Mouse (Mus musculus) stomach, embryonic 14.5 days (tissue): ENCODE measurements around the gene Eif4h. TPM values are rescaled to one million over a fixed set of nuclear protein-coding genes. Genes with fewer than 3 reads are reported as not detected.

Experiments
- ATAC-seq: fragments of 200-750 bp; cut with Nextera tagmentation; 2 replicates; pipeline ENCODE4 v1.8.0; 2017; ENCODE audit warnings: low read depth, moderate TSS enrichment; ENCODE audit not compliant: insufficient number of reproducible peaks, insufficient read depth, low FRiP score
- H3K27ac ChIP-seq: fragments of 300-500 bp; sonication (generic); 2 replicates; pipeline ENCODE4 v1.5.1; 2014; ENCODE audit warnings: mild to moderate bottlenecking, low read length, moderate library complexity, mixed read lengths
- H3K27me3 ChIP-seq: fragments of 300-500 bp; sonication (generic); 2 replicates; pipeline ENCODE4 v1.6.1; 2014; ENCODE audit warnings: low read length, control low read depth, mixed read lengths; ENCODE audit not compliant: control insufficient read depth, insufficient read depth
- H3K36me3 ChIP-seq: fragments of 300-500 bp; sonication (generic); 2 replicates; pipeline ENCODE4 v1.6.1; 2014; ENCODE audit warnings: mild to moderate bottlenecking, control low read depth, low read length, moderate library complexity, mixed read lengths; ENCODE audit not compliant: control insufficient read depth, insufficient read depth
- H3K4me1 ChIP-seq: fragments of 300-500 bp; sonication (generic); 2 replicates; pipeline ENCODE4 v1.6.1; 2014; ENCODE audit warnings: low read length, control low read depth, mixed read lengths; ENCODE audit not compliant: control insufficient read depth, insufficient read depth
- H3K4me2 ChIP-seq: fragments of 300-500 bp; sonication (generic); replicated peaks from 2 replicates; pipeline ENCODE4 v1.6.1; 2014; ENCODE audit warnings: low read depth, low read length, control low read depth
- H3K4me3 ChIP-seq: fragments of 300-500 bp; sonication (generic); 2 replicates; pipeline ENCODE4 v1.5.1; 2014; ENCODE audit warnings: low read depth, low read length, control low read depth
- H3K9ac ChIP-seq: fragments of 300-500 bp; sonication (generic); replicated peaks from 2 replicates; pipeline ENCODE4 v1.6.1; 2014; ENCODE audit warnings: low read depth, mild to moderate bottlenecking, control low read depth, low read length, moderate library complexity, mixed read lengths
- H3K9me3 ChIP-seq: fragments of 300-500 bp; sonication (generic); 2 replicates; pipeline ENCODE4 v1.6.1; 2016; ENCODE audit warnings: low read depth, low read length, control low read depth; ENCODE audit not compliant: control insufficient read depth
- WGBS: fragments of 180-500 bp; shearing (Covaris S2); extraction: QIAGEN DNeasy Blood & Tissue Kit; methylation state at CpG from one replicate; pipeline ENCODE4 v1.1.7; 2014; 5-methylcytosine and 5-hydroxymethylcytosine counted together
- polyA plus RNA-seq: library from polyadenylated mRNA; unstranded; fragments of >200 nt; fragmentation: Nextera tagmentation; extraction: Ambion mirVana; gene quantifications from 2 replicates; pipeline ENCODE4 v1.2.1, GENCODE M21; 2014

Gene Eif4h
- 442 and 457 TPM in 2 replicates for polyA plus RNA-seq

GRCm38 (mm10) chr5:134639269-134639682 lies at the start of gene Eif4h:
TSS of gene Eif4h (minus strand) at chr5:134639490.
- peak within 1 kb of the TSS; percentile 100 for H3K9ac ChIP-seq

GRCm38 (mm10) chr5:134688718-134689284 lies 49.5 kb upstream of the Eif4h start:
- Histone ChIP-seq H3K27ac (0 out of 2 replicates have a peak overlapping the region, but pooled peaks have one; percentile 61), H3K27me3 (no peaks in the 10 kb centered on the region), H3K9me3 (no peaks in the 10 kb centered on the region), H3K4me3 (peak overlapping the region; percentile 77), H3K9ac (no peak overlapping the region), H3K4me1 (peaks cover 7% of the 10 kb centered on the region; the same call in 1 of the 2 replicates), H3K36me3 (peaks cover 5% of the 10 kb centered on the region; the same call in 1 of the 2 replicates), H3K4me2 (peak overlapping the region; percentile 45)
- WGBS = 0% methylated on average over 38 of the region's 38 CpGs
- ATAC-seq = peak; percentile 97

More at GRCm38 (mm10) chr5:134639269-134639682, at the start of gene Eif4h:
- Histone ChIP-seq H3K27ac (peak within 1 kb of the TSS; percentile 95), H3K4me3 (peak within 1 kb of the TSS; percentile 100), H3K36me3 (peaks cover 18% of the 10 kb centered on the region), H3K4me1 (peaks cover 7% of the 10 kb centered on the region; the same call in 1 of the 2 replicates), H3K9me3 (no peaks in the 10 kb centered on the region), H3K4me2 (peak within 1 kb of the TSS; percentile 76), H3K27me3 (no peaks in the 10 kb centered on the region)
- WGBS = under 1% methylated on average over 50 of the region's 52 CpGs
- peak; percentile 94 for ATAC-seq

GRCm38 (mm10) chr5:134688086-134688717 lies 48.9 kb upstream of the Eif4h start, which contains the start of gene Limk1:
TSS of gene Limk1 (minus strand) at chr5:134688598.
- H3K4me3 ChIP-seq = peak within 1 kb of the TSS; percentile 77
- peak within 1 kb of the TSS; percentile 93 for H3K4me2 ChIP-seq
- H3K27ac ChIP-seq = peak within 1 kb of the TSS; percentile 61; the same call in 1 of the 2 replicates
- H3K27me3 ChIP-seq = no peaks in the 10 kb centered on the region
- peak within 1 kb of the TSS; percentile 67 for H3K9ac ChIP-seq
- H3K36me3 ChIP-seq = peaks cover 5% of the 10 kb centered on the region; the same call in 1 of the 2 replicates
- no peaks in the 10 kb centered on the region for H3K9me3 ChIP-seq
- peaks cover 7% of the 10 kb centered on the region; the same call in 1 of the 2 replicates for H3K4me1 ChIP-seq
- ATAC-seq = no peak
- WGBS = 1% methylated on average over 67 of the region's 69 CpGs

GRCm38 (mm10) chr5:134687187-134687586 lies 47.9 kb upstream of the Eif4h start:
- H3K9ac ChIP-seq = no peak overlapping the region
- no peaks in the 10 kb centered on the region for H3K27me3 ChIP-seq
- H3K4me3 ChIP-seq = no peak overlapping the region
- peaks cover 5% of the 10 kb centered on the region; the same call in 1 of the 2 replicates for H3K36me3 ChIP-seq
- ATAC-seq = no peak
- H3K4me2 ChIP-seq = peak overlapping the region; percentile 93
- WGBS = 78% methylated on average over 1 of the region's 1 CpGs
- H3K4me1 ChIP-seq = peaks cover 7% of the 10 kb centered on the region; the same call in 1 of the 2 replicates
- no peaks in the 10 kb centered on the region for H3K9me3 ChIP-seq
- H3K27ac ChIP-seq = no peak overlapping the region

GRCm38 (mm10) chr5:134686541-134686940 lies 47.3 kb upstream of the Eif4h start:
- H3K4me1 ChIP-seq = peaks cover 7% of the 10 kb centered on the region; the same call in 1 of the 2 replicates
- H3K9ac ChIP-seq = no peak overlapping the region
- H3K27ac ChIP-seq = no peak overlapping the region
- no peak overlapping the region for H3K4me3 ChIP-seq
- WGBS = 89% methylated on average over 6 of the region's 6 CpGs
- H3K9me3 ChIP-seq = no peaks in the 10 kb centered on the region
- H3K4me2 ChIP-seq = no peak overlapping the region
- no peak for ATAC-seq
- H3K27me3 ChIP-seq = no peaks in the 10 kb centered on the region
- peaks cover 5% of the 10 kb centered on the region; the same call in 1 of the 2 replicates for H3K36me3 ChIP-seq

GRCm38 (mm10) chr5:134684398-134684797 lies 45.1 kb upstream of the Eif4h start:
- 80% methylated on average over 2 of the region's 2 CpGs for WGBS
- no peak overlapping the region for H3K9ac ChIP-seq
- no peak overlapping the region for H3K4me3 ChIP-seq
- H3K9me3 ChIP-seq = no peaks in the 10 kb centered on the region
- ATAC-seq = no peak
- H3K27ac ChIP-seq = no peak overlapping the region
- peaks cover 25% of the 10 kb centered on the region; the same call in 1 of the 2 replicates for H3K4me1 ChIP-seq
- H3K36me3 ChIP-seq = peaks cover 5% of the 10 kb centered on the region; the same call in 1 of the 2 replicates
- no peaks in the 10 kb centered on the region for H3K27me3 ChIP-seq
- H3K4me2 ChIP-seq = no peak overlapping the region

- H3K4me3 ChIP-seq = no peak overlapping the region
- H3K27ac ChIP-seq = no peak overlapping the region
- H3K4me1 ChIP-seq = peaks cover 25% of the 10 kb centered on the region; the same call in 1 of the 2 replicates
- H3K9me3 ChIP-seq = no peaks in the 10 kb centered on the region
- H3K9ac ChIP-seq = no peak overlapping the region
- no peaks in the 10 kb centered on the region for H3K27me3 ChIP-seq
- H3K4me2 ChIP-seq = no peak overlapping the region
- ATAC-seq = no peak
- peaks cover 5% of the 10 kb centered on the region; the same call in 1 of the 2 replicates for H3K36me3 ChIP-seq
- WGBS = 63% methylated on average over 2 of the region's 2 CpGs
Measured at GRCm38 (mm10) chr5:134683813-134684212, 44.5 kb upstream of the Eif4h start.

GRCm38 (mm10) chr5:134680238-134680637 lies 40.9 kb upstream of the Eif4h start:
- ATAC-seq = 0 out of 2 replicates have a peak, but pooled peaks have one; percentile 10
- Histone ChIP-seq H3K4me2 (no peak overlapping the region), H3K4me3 (no peak overlapping the region), H3K27ac (no peak overlapping the region; the same call in 1 of the 2 replicates), H3K36me3 (peaks cover 5% of the 10 kb centered on the region; the same call in 1 of the 2 replicates), H3K27me3 (no peaks in the 10 kb centered on the region), H3K9ac (no peak overlapping the region), H3K9me3 (no peaks in the 10 kb centered on the region), H3K4me1 (peaks cover 35% of the 10 kb centered on the region)
- 46% methylated on average over 12 of the region's 12 CpGs for WGBS
